Mouse (Mus musculus): ENCODE results near the gene Ftcd.

- TF ChIP-seq CTCF (IDR thresholded peaks at IDR 0.05; ENCODE audit: low read depth) = no peak
- TF ChIP-seq EP300 (IDR thresholded peaks at IDR 0.05; ENCODE audit: low read depth) = no peak
These were observed 61.2 kb downstream of the Ftcd start for GRCm38 (mm10) chr10:76636601-76637000.
